Mouse (Mus musculus): ENCODE results near the gene Olfr143.

Olfr143 gene

DNA sequence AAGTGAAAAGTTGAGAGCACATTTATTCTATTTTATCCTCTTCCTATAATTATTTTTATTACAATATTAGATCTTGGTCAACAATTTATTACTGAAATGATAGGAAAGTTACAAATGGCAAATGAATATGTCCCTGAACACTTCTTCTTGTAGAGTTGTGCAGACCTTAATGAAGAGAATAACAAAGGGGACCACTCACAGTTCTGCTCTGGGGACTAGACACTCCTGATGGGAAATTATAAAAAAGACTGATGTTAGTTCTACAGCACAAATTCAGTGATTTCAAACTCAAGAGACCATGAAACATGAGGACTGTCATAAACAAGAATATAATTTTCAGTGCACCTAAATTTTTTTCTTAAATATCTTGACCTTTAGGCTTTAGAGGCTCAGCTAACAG lies at the start of gene Olfr143:
Gene Olfr143 (plus strand): TSS at position 301 of the 400 bp plus-strand sequence.
- no peak for DNase-seq (ENCODE audit: low spot score in 2 of 2)

DNA sequence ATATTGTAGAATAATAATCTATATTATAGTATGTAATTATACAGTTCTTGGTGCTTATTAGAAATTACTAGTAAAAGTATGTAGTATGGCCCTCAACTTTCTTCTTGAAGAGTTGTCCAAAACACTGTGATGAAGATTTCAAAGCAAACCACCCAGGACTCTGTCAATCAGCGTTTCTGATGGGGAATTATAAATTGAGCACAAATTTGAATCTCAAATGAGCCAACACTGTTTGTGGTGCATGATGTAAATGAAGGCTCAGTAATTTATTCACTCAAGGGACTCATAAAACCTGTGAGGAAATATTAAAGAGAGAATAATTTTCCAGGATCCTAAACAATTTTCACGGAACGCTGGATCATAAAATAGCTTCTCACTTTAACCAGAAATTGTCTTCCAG lies 44.5 kb upstream of the Olfr143 start, which contains the start of gene Olfr893:
Gene Olfr893 (plus strand): TSS at position 301 of the 400 bp plus-strand sequence.
- no peak for DNase-seq (ENCODE audit: low spot score in 2 of 2)

DNA sequence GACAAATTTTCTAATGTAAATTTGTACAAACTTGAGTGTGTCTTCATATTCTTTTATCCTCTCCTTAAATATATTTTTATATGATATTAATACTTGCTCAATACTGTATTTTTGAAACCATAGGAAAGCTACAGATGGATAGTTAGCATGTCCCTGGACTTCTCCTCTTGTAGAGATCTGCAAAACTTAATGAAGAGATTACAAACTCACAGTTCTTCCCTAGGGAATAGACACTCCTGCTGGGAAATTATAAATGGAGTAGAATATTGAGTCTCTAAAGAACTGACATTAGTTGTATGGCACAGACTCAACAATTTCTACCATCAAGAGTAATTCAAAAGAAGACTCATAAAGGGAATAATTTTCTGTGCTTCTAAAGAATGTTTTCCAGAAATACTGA lies 34.8 kb upstream of the Olfr143 start, which contains the start of gene Olfr894:
Gene Olfr894 (plus strand): TSS at position 301 of the 400 bp plus-strand sequence.
- no peak for DNase-seq (ENCODE audit: low spot score in 2 of 2)

DNA sequence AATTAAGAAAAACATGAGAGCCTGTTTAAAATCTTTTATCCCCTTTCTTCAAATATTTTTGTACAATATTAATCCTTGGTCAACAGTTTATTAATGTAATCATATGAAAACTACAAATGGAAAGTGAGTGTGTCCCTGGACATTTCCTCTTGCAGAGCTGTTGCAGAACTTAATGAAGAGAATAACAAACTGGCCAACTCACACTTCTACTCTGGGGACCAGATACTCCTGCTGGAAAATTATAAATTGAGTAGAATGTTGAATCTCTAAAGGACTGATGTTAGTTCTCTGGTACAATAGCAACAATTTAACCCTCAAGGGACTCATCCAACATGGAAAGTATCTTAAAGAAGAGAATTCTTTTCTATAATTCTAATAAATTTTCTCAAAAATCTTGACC lies 15.0 kb downstream of the Olfr143 start, which contains the start of gene Olfr895:
Gene Olfr895 (plus strand): TSS at position 301 of the 400 bp plus-strand sequence.
- DNase-seq (ENCODE audit: low spot score in 2 of 2): no peak

DNA sequence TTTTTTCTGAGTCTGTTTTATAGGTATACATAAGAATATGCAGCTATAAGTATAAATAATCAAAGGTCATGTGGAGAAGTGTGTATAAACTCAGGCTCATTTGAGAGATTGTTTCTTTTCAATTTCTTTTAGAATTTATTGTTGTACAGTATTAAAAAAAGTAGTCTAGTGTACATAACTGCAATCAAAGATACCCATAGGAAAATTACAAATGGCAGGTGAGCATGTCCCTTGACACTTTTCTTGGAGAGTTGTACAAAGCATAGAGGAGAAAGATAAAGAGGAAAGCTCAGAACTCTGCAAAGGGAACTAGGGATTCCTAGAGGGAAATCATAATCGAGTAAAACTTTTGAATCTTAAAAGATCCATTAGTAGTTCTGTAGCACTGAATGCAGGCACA lies 38.2 kb downstream of the Olfr143 start, which contains the start of gene Olfr896-ps1:
Gene Olfr896-ps1 (plus strand): TSS at position 301 of the 400 bp plus-strand sequence.
- DNase-seq (ENCODE audit: low spot score in 2 of 2): no peak
